Mouse (Mus musculus) G1E-ER4 (cell line): ENCODE measurements around the gene Pklr. TPM values are rescaled to one million over a fixed set of nuclear protein-coding genes. Genes with fewer than 3 reads are reported as not detected.

Experiments used
- GATA1 ChIP-seq: IDR thresholded peaks from one replicate; pipeline ENCODE4 v1.8.0; 2012; ENCODE audit warnings: low read length, inconsistent platforms
- polyA plus RNA-seq: library from polyadenylated mRNA; stranded (reverse); fragments of >175 nt; gene quantifications from 2 replicates; pipeline ENCODE4 v1.2.3, GENCODE M21; 2012

Gene Pklr
- polyA plus RNA-seq, 1 experiment: 174 TPM

- TF ChIP-seq GATA1: no peak
These were observed 12.6 kb downstream of the Pklr start for GRCm38 (mm10) chr3:89148567-89148966.

GRCm38 (mm10) chr3:89152084-89152835 is 16.3 kb downstream of the Pklr start:
- TF ChIP-seq GATA1: no peak

- TF ChIP-seq GATA1: no peak
These were observed 21.0 kb downstream of the Pklr start for GRCm38 (mm10) chr3:89156951-89157350.

GRCm38 (mm10) chr3:89158651-89159050 is 22.7 kb downstream of the Pklr start:
- TF ChIP-seq GATA1: no peak

- no peak for TF ChIP-seq GATA1
These were observed 23.3 kb downstream of the Pklr start for GRCm38 (mm10) chr3:89159211-89159610.

GRCm38 (mm10) chr3:89159616-89160344 is 23.8 kb downstream of the Pklr start, which contains the start of gene Hcn3:
Gene Hcn3, minus strand, starts transcription at chr3:89160196.
- TF ChIP-seq GATA1: no peak

GRCm38 (mm10) chr3:89161786-89162185 is 25.8 kb downstream of the Pklr start:
- no peak for TF ChIP-seq GATA1

GRCm38 (mm10) chr3:89163123-89163522 is 27.2 kb downstream of the Pklr start:
- no peak for TF ChIP-seq GATA1

GRCm38 (mm10) chr3:89163643-89164245 is 27.8 kb downstream of the Pklr start:
- no peak for TF ChIP-seq GATA1

- TF ChIP-seq GATA1: no peak
These were observed 28.7 kb downstream of the Pklr start, which contains the start of gene Clk2 for GRCm38 (mm10) chr3:89164506-89165267. Gene Clk2, plus strand, starts transcription at chr3:89164795.

GRCm38 (mm10) chr3:89165268-89165870 is 29.4 kb downstream of the Pklr start:
- TF ChIP-seq GATA1: no peak

- TF ChIP-seq GATA1: no peak
These were observed 31.0 kb downstream of the Pklr start for GRCm38 (mm10) chr3:89166945-89167344.

GRCm38 (mm10) chr3:89174844-89175243 is 38.9 kb downstream of the Pklr start:
- TF ChIP-seq GATA1: no peak

- no peak for TF ChIP-seq GATA1
These were observed 39.6 kb downstream of the Pklr start for GRCm38 (mm10) chr3:89175544-89175943.

GRCm38 (mm10) chr3:89176421-89176820 is 40.5 kb downstream of the Pklr start:
- no peak for TF ChIP-seq GATA1
